Mouse (Mus musculus) ES-E14 (cell line): ENCODE results near the gene 1600002K03Rik. TPM values are rescaled to one million over a fixed set of nuclear protein-coding genes. Genes with fewer than 3 reads are reported as not detected.

Experiments used
- DNase-seq: peaks from one replicate; pipeline ENCODE4 v3.0.0-alpha.2; 2013; ENCODE audit warnings: low read depth, low spot score
- H3K27ac ChIP-seq: 2 replicates; pipeline ENCODE4 v1.5.1; 2012; ENCODE audit warnings: low read depth, mild to moderate bottlenecking, low read length, moderate library complexity, mixed read lengths; ENCODE audit not compliant: poor library complexity, insufficient read depth, severe bottlenecking
- H3K36me3 ChIP-seq: 2 replicates; pipeline ENCODE4 v1.6.1; 2012; ENCODE audit warnings: mild to moderate bottlenecking, low read length, moderate library complexity, mixed read lengths; ENCODE audit not compliant: control insufficient read depth, poor library complexity, insufficient read depth, severe bottlenecking
- H3K4me1 ChIP-seq, 2 experiments: fragments of 150-350 bp in 1 of 2; sonication (generic) in 1 of 2; 2 replicates each; pipeline ENCODE4 v1.6.1; 2012; ENCODE audit warnings: low read length in 2 of 2, mild to moderate bottlenecking in 1 of 2, mixed read lengths in 1 of 2; ENCODE audit not compliant: control insufficient read depth in 2 of 2, insufficient read depth in 2 of 2, poor library complexity in 1 of 2
- H3K4me3 ChIP-seq, 2 experiments: fragments of 150-350 bp in 1 of 2; sonication (generic) in 1 of 2; 2 replicates each; pipeline ENCODE4 v1.5.1; 2012; ENCODE audit warnings: low read length in 2 of 2, low read depth in 1 of 2, mild to moderate bottlenecking in 1 of 2, mixed read lengths in 1 of 2; ENCODE audit not compliant: insufficient read depth in 1 of 2, poor library complexity in 1 of 2, severe bottlenecking in 1 of 2
- H3K9ac ChIP-seq: 2 replicates; pipeline ENCODE4 v1.6.1; 2012; ENCODE audit warnings: low read depth, mild to moderate bottlenecking, low read length, mixed read lengths; ENCODE audit not compliant: poor library complexity, insufficient read depth, severe bottlenecking
- H3K9me3 ChIP-seq: fragments of 150-350 bp; sonication (generic); 2 replicates; pipeline ENCODE4 v1.6.1; 2012; ENCODE audit warnings: low read depth, mild to moderate bottlenecking, low read length; ENCODE audit not compliant: control insufficient read depth, insufficient read depth
- CHD2 ChIP-seq: IDR thresholded peaks from 2 replicates; pipeline ENCODE4 v1.6.1; 2014; ENCODE audit warnings: mild to moderate bottlenecking, low read depth, low read length, inconsistent platforms
- HCFC1 ChIP-seq: IDR thresholded peaks from 2 replicates; pipeline ENCODE4 v1.6.1; 2012; ENCODE audit warnings: low read length, inconsistent platforms, borderline replicate concordance; ENCODE audit not compliant: insufficient read depth
- MAFK ChIP-seq: IDR thresholded peaks from 2 replicates; pipeline ENCODE4 v1.6.1; 2014; ENCODE audit warnings: mild to moderate bottlenecking, low read depth, low read length, inconsistent platforms; ENCODE audit not compliant: insufficient read depth
- ZC3H11A ChIP-seq: IDR thresholded peaks from 2 replicates; pipeline ENCODE4 v1.6.1; 2012; ENCODE audit warnings: low read depth, mild to moderate bottlenecking, inconsistent platforms, low read length, borderline replicate concordance
- ZNF384 ChIP-seq: IDR thresholded peaks from 2 replicates; pipeline ENCODE4 v1.6.1; 2012; ENCODE audit warnings: low read depth, low read length, inconsistent platforms
- in situ Hi-C, 2 experiments: fragments of 600-800 bp; cut with MboI; formaldehyde crosslinking; loops; one replicate each; pipeline ENCODE4 v1.15.1; 2025; ENCODE audit warnings: low sequenced_read_pairs in 2 of 2, inconsistent platforms in 1 of 2; ENCODE audit not compliant: unreplicated experiment in 2 of 2
- total RNA-seq: library from RNA; depleted of rRNA; stranded (reverse); fragments of 300-350 nt; gene quantifications from 2 replicates; pipeline ENCODE4 v1.2.3, GENCODE M21; 2012

1600002K03Rik gene
- total RNA-seq, 1 experiment: 25.4 TPM

DNA sequence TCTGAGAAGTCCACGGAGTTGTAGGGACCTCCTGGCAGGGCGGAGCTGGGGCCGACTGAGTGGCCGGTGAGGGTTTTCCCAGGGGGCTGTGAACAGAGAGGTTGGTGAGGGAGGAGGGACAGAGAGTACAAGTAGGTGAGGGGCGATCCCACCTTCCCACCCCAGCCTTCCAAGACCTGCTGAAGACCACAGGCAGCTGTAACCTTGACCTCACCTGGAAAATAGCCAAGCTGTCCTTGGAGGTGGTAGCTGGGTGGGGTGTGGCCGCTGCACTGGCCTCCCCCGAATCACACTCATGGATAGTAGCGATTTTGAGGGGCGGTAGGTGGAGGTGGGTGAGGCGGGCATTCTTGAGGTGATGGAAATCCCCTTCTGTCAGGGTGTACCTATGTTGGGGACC is 37.6 kb upstream of the 1600002K03Rik start:
- H3K36me3 ChIP-seq: peaks cover 41% of the 10 kb centered on the region
- no peak for DNase-seq
- TF ChIP-seq MAFK: no peak
- no peak for TF ChIP-seq CHD2
- TF ChIP-seq ZC3H11A: no peak
- no peak for TF ChIP-seq ZNF384
- TF ChIP-seq HCFC1: no peak
- in situ Hi-C loops: no loop called here
- no peak overlapping the region for H3K9ac ChIP-seq
- no peak overlapping the region for H3K27ac ChIP-seq
- peaks cover 5 to 22% of the 10 kb centered on the region in 2 experiments; a peak in 3 of 4 replicates for H3K4me1 ChIP-seq
- H3K4me3 ChIP-seq: no peak overlapping the region
- H3K9me3 ChIP-seq: no peaks in the 10 kb centered on the region

DNA sequence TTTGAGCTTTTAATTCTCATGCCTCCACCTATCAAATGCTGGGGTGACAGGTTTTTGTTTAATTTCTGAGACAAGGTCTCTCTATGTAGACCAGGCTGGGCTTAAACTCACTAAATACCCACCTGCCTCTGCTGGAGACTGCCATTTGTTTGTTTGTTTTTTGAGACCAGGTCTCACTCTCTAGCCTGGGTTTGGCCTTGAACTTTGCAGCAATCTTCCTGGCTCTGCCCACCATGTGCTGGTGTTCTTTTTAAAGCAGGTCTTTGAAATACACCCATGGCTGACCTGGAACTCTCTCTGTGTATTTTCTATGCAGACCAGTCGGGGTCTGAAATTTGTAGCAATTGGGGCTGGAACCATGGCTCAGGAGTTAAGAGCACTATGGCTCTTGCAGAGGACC is 37.1 kb upstream of the 1600002K03Rik start:
- H3K27ac ChIP-seq: no peak overlapping the region
- peaks cover 37% of the 10 kb centered on the region for H3K36me3 ChIP-seq
- TF ChIP-seq CHD2: no peak
- no peak for TF ChIP-seq MAFK
- no peak for TF ChIP-seq ZC3H11A
- TF ChIP-seq ZNF384: no peak
- TF ChIP-seq HCFC1: no peak
- H3K4me3 ChIP-seq: no peak overlapping the region
- no peaks in the 10 kb centered on the region for H3K9me3 ChIP-seq
- H3K9ac ChIP-seq: no peak overlapping the region
- DNase-seq: no peak
- in situ Hi-C loops: no loop called here
- H3K4me1 ChIP-seq: peaks cover 5 to 21% of the 10 kb centered on the region in 2 experiments; a peak in 3 of 4 replicates

DNA sequence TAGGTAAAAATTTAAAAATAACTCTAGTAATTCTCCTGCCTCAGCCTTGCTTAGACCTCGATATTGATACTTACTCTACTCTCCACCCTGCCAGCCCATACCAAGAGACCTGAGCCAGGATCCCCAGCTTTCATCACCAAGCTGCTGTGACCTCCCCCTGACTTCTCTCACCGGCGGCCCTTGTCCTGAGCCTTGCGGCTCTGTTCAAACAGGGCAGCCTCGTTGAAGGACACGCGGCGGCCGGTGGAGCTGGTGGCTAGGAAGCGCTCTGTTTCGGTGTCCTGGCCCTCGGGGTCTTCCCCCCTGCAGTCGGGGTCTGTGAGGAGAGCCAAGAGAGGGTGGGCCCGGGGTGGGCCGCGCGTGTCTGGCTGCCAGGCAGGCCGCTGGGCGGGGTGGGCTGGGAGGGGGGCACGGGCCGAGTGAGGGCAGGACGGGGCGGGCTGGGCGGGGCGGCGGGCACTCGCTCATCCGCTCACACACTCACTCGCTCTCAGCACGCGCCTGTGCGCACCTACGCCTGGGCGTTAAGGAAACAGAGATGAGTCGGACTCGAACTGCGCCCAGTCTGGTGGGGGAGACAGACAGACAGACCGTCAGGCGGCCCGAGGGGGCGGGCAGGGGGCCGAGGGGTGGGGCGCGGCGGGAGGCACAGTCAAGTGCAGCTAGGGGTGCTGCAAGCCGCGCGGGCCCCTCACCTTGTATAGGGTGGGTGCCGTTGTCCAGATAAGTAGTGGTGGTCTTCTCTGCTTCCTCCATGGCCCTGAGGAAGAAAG is 36.4 kb upstream of the 1600002K03Rik start:
- no peak for DNase-seq
- in situ Hi-C loops: no loop called here
- H3K9me3 ChIP-seq: no peaks in the 10 kb centered on the region
- peak overlapping the region; percentile 29; the same call in 1 of the 2 replicates for H3K9ac ChIP-seq
- peak overlapping the region; percentile 48 to 71 for H3K4me3 ChIP-seq
- peaks cover 33% of the 10 kb centered on the region for H3K36me3 ChIP-seq
- peaks cover 5 to 16% of the 10 kb centered on the region in 2 experiments; a peak in 3 of 4 replicates for H3K4me1 ChIP-seq
- H3K27ac ChIP-seq: no peak overlapping the region
- TF ChIP-seq MAFK (no peak), HCFC1 (no peak), CHD2 (no peak), ZC3H11A (no peak), ZNF384 (no peak)

DNA sequence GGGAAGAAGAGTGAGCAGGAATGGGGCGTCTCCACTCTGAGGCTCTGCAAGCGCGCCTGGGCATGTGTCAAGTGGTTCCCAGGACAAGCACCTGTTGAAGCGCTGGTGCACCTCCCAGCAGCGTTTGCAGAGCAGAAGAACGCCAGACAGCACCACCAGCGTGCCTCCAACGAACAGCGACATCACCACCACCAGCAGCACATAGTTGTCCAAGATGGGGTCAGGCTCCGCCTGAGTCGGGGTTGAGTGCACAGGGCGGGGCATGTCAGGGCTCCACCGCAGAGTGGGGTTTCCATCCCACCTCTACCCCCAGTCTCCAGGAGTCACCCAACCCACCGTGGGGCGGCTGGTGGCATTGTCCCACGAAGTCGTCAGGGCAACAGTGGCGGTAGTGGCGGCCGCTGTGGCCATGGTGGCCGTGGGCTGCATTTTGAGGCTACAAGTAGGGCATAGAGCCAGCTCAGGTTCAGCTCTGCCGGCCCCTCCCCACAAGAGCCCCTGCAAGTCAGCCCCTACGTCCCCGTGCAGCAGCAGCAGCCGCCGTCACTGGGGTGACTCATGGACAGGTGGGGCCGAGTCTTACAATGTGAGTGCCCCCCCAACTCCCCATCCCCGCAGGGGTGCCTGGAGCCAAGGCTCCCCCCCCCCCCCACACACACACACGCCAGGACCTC is 35.7 kb upstream of the 1600002K03Rik start:
- peaks cover 33% of the 10 kb centered on the region for H3K36me3 ChIP-seq
- peak overlapping the region; percentile 48 to 71 for H3K4me3 ChIP-seq
- DNase-seq: no peak
- peak overlapping the region; percentile 29; the same call in 1 of the 2 replicates for H3K9ac ChIP-seq
- no peaks in the 10 kb centered on the region for H3K9me3 ChIP-seq
- H3K4me1 ChIP-seq: peaks cover 5 to 14% of the 10 kb centered on the region in 2 experiments; a peak in 3 of 4 replicates
- no peak overlapping the region for H3K27ac ChIP-seq
- in situ Hi-C loops: no loop called here
- TF ChIP-seq HCFC1 (no peak), MAFK (no peak), CHD2 (no peak), ZC3H11A (no peak), ZNF384 (no peak)
